Mouse (Mus musculus): ENCODE measurements around the gene Olfr894. TPM values are rescaled to one million over a fixed set of nuclear protein-coding genes. Genes with fewer than 3 reads are reported as not detected.

Gene Olfr894
- not detected in 2 replicates for polyA plus RNA-seq (2012; rRNA removed)

DNA sequence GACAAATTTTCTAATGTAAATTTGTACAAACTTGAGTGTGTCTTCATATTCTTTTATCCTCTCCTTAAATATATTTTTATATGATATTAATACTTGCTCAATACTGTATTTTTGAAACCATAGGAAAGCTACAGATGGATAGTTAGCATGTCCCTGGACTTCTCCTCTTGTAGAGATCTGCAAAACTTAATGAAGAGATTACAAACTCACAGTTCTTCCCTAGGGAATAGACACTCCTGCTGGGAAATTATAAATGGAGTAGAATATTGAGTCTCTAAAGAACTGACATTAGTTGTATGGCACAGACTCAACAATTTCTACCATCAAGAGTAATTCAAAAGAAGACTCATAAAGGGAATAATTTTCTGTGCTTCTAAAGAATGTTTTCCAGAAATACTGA is at the start of gene Olfr894:
Olfr894 (plus strand) TSS at position 301 of the 400 bp plus-strand sequence.

DNA sequence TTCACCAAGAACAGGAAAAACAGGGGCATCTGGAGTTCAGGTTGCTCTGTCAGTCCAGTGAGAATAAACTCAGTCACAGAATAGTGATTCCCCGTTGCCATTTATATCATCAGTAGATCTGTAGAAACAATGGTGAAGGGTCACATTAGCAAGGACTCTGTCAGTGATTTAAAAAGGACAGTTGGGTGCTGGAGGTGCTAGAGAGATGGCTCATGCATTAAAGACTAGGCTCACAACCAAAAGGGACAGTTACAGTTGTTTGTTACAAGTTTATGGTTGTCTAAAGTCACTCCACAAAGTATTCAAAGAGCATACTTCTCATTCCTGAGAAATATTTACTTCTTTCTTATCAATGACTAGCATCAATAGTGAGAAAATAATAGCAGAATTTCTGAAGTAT is 37.1 kb upstream of the Olfr894 start, which contains the start of gene Olfr891:
Olfr891 (minus strand) TSS at position 101 of the 400 bp plus-strand sequence.

DNA sequence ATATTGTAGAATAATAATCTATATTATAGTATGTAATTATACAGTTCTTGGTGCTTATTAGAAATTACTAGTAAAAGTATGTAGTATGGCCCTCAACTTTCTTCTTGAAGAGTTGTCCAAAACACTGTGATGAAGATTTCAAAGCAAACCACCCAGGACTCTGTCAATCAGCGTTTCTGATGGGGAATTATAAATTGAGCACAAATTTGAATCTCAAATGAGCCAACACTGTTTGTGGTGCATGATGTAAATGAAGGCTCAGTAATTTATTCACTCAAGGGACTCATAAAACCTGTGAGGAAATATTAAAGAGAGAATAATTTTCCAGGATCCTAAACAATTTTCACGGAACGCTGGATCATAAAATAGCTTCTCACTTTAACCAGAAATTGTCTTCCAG is 9.8 kb upstream of the Olfr894 start, which contains the start of gene Olfr893:
Olfr893 (plus strand) TSS at position 301 of the 400 bp plus-strand sequence.

DNA sequence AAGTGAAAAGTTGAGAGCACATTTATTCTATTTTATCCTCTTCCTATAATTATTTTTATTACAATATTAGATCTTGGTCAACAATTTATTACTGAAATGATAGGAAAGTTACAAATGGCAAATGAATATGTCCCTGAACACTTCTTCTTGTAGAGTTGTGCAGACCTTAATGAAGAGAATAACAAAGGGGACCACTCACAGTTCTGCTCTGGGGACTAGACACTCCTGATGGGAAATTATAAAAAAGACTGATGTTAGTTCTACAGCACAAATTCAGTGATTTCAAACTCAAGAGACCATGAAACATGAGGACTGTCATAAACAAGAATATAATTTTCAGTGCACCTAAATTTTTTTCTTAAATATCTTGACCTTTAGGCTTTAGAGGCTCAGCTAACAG is 34.6 kb downstream of the Olfr894 start, which contains the start of gene Olfr143:
Olfr143 (plus strand) TSS at position 301 of the 400 bp plus-strand sequence.

DNA sequence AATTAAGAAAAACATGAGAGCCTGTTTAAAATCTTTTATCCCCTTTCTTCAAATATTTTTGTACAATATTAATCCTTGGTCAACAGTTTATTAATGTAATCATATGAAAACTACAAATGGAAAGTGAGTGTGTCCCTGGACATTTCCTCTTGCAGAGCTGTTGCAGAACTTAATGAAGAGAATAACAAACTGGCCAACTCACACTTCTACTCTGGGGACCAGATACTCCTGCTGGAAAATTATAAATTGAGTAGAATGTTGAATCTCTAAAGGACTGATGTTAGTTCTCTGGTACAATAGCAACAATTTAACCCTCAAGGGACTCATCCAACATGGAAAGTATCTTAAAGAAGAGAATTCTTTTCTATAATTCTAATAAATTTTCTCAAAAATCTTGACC is 49.7 kb downstream of the Olfr894 start, which contains the start of gene Olfr895:
Olfr895 (plus strand) TSS at position 301 of the 400 bp plus-strand sequence.

Other genes starting within 250 kb of the Olfr894 start
- not detected in 2 replicates for gene Olfr881, start 226.2 kb upstream of the Olfr894 start, polyA plus RNA-seq (2012; rRNA removed)
- not detected in 2 replicates for gene Olfr883, start 192.2 kb upstream of the Olfr894 start, polyA plus RNA-seq (2012; rRNA removed)
- not detected in 2 replicates for gene Olfr884, start 171.5 kb upstream of the Olfr894 start, polyA plus RNA-seq (2012; rRNA removed)
- gene Olfr885, start 156.7 kb upstream of the Olfr894 start, polyA plus RNA-seq (2012; rRNA removed), result not detected in 2 replicates
- gene Olfr887, start 134.0 kb upstream of the Olfr894 start, polyA plus RNA-seq (2012; rRNA removed), result not detected in 2 replicates
- not detected in 2 replicates for gene Olfr888, start 109.9 kb upstream of the Olfr894 start, polyA plus RNA-seq (2012; rRNA removed)
- not detected in 2 replicates for gene Olfr889, start 102.9 kb upstream of the Olfr894 start, polyA plus RNA-seq (2012; rRNA removed)
- gene Olfr890, start 75.5 kb upstream of the Olfr894 start, polyA plus RNA-seq (2012; rRNA removed), result not detected in 2 replicates
- not detected in 2 replicates for gene Olfr891, start 37.2 kb upstream of the Olfr894 start, polyA plus RNA-seq (2012; rRNA removed)
- not detected in 2 replicates for gene Olfr893, start 9.7 kb upstream of the Olfr894 start, polyA plus RNA-seq (2012; rRNA removed)
- not detected in 2 replicates for gene Olfr143, start 34.7 kb downstream of the Olfr894 start, polyA plus RNA-seq (2012; rRNA removed)
- not detected in 2 replicates for gene Olfr895, start 49.8 kb downstream of the Olfr894 start, polyA plus RNA-seq (2012; rRNA removed)
- not detected in 2 replicates for gene Olfr896-ps1, start 73.1 kb downstream of the Olfr894 start, polyA plus RNA-seq (2012; rRNA removed)
- not detected in 2 replicates for gene Olfr25, start 111.0 kb downstream of the Olfr894 start, polyA plus RNA-seq (2012; rRNA removed)
- not detected in 2 replicates for gene Olfr898, start 130.4 kb downstream of the Olfr894 start, polyA plus RNA-seq (2012; rRNA removed)
- gene Olfr250, start 148.8 kb downstream of the Olfr894 start, polyA plus RNA-seq (2012; rRNA removed), result not detected in 2 replicates
- not detected in 2 replicates for gene Olfr251, start 159.0 kb downstream of the Olfr894 start, polyA plus RNA-seq (2012; rRNA removed)
- gene Olfr147, start 183.6 kb downstream of the Olfr894 start, polyA plus RNA-seq (2012; rRNA removed), result not detected in 2 replicates
- not detected in 2 replicates for gene Olfr901, start 211.4 kb downstream of the Olfr894 start, polyA plus RNA-seq (2012; rRNA removed)
- not detected in 2 replicates for gene Olfr902, start 229.6 kb downstream of the Olfr894 start, polyA plus RNA-seq (2012; rRNA removed)
- gene Olfr904, start 245.1 kb downstream of the Olfr894 start, polyA plus RNA-seq (2012; rRNA removed), result not detected in 2 replicates